Mouse (Mus musculus) urinary bladder, adult 2 months (tissue): ENCODE results near the gene Dhx58. TPM values are rescaled to one million over a fixed set of nuclear protein-coding genes. Genes with fewer than 3 reads are reported as not detected.

Experiments
- DNase-seq: peaks from one replicate; pipeline ENCODE4 v3.0.0; 2022; ENCODE audit warnings: low spot score
- polyA plus RNA-seq: library from polyadenylated mRNA; depleted of rRNA; stranded (reverse); fragments of >200 nt; gene quantifications from 2 replicates; pipeline ENCODE4 v1.2.3, GENCODE M21; 2012; rRNA removed

Gene Dhx58
- 5.6 and 6.5 TPM in 2 replicates for polyA plus RNA-seq

GRCm38 (mm10) chr11:100703851-100704531 lies at the start of gene Dhx58:
Gene Dhx58, minus strand, starts transcription at chr11:100704271.
- DNase-seq, result no peak

GRCm38 (mm10) chr11:100752294-100752693 lies 48.2 kb upstream of the Dhx58 start:
- no peak for DNase-seq

DNA sequence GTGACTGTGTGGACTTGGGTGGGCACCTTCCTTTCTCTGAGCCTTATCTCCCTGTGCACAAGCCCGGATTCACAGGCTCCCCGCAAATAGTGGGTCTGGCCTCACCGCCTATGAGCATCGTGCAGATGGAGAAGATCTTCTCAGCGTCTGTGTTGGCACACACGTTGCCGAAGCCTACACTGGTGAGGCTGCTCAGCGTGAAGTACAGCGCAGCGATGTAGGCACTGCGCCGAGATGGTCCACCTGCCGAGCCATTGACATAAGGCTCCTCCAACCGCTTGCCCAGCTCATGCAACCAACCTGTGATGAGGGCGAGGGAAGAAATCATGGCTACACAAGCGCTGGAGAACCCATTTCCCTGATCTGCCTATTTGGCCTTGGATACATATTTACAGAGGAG lies 46.1 kb upstream of the Dhx58 start:
- no peak for DNase-seq

- DNase-seq, result no peak
These were observed 45.4 kb upstream of the Dhx58 start for GRCm38 (mm10) chr11:100749469-100749868.

GRCm38 (mm10) chr11:100748620-100749019 lies 44.5 kb upstream of the Dhx58 start:
- DNase-seq, result no peak

GRCm38 (mm10) chr11:100747114-100747513 lies 43.0 kb upstream of the Dhx58 start:
- no peak for DNase-seq

- DNase-seq, result no peak
These were observed 42.5 kb upstream of the Dhx58 start for GRCm38 (mm10) chr11:100746546-100746945.

DNA sequence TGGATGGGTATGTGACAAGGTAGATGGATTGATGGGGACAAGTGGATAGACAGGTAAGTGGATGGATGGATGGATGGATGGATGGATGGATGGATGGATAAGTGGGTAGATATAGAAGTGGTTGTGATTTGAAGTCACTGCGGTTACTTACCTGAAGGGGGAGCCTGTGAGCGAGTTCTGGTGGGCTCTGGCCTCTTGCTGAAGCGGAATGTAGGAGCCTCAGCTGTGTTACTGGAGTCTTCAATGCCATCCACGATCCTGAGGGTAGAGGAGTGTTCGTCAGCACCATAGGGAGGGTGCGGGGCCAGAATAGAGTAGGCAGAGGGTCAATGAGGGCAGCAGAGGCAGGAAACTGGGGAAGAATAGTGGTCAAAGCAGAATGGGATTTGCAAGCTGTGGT lies 41.0 kb upstream of the Dhx58 start:
- DNase-seq, result no peak

- no peak for DNase-seq
These were observed 37.3 kb upstream of the Dhx58 start for GRCm38 (mm10) chr11:100741348-100741747.

DNA sequence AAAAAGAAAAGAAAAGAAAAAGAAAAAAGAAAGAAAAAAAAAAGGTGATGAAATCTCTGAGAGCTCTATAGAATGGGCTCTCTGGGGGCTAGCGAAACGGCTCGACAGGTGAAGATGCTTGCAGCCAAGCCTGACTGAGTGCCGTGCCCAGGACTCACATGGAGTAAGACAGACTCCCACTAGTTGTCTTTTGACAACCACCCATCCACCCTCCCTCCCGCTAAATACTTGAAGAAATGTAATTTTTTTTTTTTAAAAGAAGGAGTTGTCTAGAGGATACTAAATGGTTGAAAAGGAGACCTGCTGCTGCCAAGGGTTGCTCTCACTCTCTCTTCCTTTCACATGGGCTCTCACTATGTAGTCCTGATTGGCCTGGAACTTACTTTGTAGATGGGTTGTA lies 34.7 kb upstream of the Dhx58 start:
- no peak for DNase-seq

- DNase-seq, result peak; percentile 88
These were observed 34.1 kb upstream of the Dhx58 start, which contains the start of gene Rab5c for GRCm38 (mm10) chr11:100738066-100738604. Gene Rab5c, minus strand, starts transcription at chr11:100738215.

DNA sequence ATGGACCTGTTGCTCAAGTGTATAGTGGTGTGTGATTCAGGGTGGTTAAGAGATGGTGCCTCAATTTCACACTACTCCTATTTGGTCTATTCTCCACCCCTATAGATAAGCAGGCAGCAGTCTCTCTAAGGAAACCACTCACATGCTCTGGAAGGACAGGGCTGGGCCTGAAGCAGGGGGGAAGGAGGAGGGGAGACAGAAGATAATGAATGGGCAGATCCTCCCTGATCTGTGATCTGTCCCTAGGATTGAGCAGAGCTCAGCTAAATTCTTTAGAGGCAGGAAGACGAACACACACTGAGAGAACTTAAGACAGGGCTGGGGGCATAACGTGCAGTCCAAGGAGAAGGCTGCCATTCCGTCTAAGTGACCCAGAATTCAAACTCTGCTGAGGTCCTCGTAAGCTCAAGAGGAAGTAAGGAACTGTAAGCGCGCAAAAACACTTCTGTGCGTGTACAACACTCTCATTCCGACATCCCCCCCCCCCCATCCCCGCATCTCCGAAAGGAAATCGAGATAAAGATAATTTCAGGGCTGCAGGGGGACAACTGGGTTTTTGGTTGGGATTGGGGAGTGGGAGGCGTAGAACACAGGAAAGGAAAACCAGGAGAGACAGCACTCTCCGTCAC lies 33.1 kb upstream of the Dhx58 start:
- no peak for DNase-seq

DNA sequence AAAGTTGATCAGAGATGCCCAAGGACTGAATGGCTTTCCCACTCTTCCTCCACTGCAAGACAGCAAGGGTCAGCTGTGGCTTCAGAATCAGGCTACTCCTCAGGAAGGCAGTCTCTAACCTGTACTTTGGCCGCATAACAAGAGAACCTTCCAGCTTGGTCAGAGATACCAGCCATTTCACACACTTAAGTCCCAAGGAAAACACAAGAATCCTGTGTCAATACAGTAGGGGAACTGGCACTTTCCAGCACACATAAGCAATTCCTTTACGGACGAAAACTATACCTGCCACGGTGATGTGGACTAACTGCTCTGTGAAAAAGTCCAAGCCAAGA lies 32.6 kb upstream of the Dhx58 start:
- no peak for DNase-seq

DNA sequence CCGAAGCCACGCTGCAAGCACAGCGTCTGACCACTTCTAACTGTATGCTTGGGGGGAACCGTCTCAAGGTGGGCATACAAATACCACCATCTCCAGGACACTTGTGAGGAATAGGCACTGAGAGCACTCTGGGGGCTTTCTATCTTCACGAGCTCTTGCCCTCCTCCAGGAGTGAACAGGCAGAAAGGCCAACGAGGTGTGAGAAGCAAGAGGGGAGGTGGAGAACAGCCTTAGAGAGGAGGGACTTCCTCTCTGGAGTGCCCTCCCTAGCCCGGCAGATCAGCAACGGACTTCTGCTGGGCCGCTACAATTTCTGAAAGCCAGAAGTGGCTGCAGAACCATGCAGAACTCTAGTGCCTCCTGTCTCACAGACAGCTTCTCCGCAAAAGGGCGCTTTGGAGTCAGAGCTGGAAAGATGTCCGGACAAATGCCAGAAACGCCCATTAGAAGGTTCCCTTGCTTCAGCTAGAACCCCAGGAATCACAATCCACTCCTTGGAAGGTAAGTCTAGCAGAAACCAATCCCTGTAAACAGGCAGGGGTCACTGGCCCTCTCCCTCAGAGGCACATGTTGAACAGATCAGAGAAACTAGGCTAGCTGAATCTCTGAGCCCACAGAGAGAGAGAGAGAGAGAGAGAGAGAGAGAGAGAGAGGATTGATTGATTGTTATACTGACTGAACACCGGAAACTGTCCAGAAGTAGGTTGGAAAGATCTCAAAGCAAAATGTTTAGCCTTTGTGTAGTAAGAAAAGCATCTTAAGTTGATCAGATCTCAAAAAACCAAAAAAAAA lies 32.1 kb upstream of the Dhx58 start:
- DNase-seq, result no peak

DNA sequence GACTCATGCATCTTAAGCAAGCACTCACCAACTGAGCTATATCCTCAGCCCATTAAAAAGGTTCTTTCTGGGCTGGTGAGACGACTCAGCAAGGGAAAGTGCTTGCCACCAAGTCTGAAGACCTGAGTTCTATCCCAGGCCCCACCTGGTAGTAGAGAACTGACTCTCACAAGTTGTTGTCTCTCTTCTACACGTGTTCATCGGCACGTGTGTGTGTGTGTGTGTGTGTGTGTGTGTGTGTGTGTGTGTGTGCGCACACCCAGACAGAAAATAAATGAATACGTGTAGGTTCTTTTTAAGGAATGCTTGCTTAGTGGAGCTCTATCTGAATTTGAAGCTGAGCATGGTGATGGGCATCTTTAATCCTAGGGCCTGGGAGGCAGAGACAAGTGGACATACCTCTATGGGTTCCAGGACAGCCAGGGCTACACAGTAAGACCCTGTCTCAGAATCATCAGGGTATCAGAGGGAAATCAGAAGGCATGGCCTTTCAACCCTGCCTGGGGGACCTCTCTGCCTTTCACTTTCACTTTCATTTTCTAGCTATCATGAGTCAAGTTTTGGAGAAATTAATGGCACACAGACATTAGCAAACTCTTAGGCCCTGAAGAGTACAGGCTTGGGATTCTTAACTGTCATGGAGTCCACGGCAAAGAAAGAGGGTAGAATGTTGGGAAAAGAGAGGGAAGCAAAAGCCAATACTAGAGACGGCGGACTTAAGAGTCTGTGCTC lies 31.2 kb upstream of the Dhx58 start:
- no peak for DNase-seq

GRCm38 (mm10) chr11:100730477-100731205 lies 26.6 kb upstream of the Dhx58 start:
- no peak for DNase-seq

DNA sequence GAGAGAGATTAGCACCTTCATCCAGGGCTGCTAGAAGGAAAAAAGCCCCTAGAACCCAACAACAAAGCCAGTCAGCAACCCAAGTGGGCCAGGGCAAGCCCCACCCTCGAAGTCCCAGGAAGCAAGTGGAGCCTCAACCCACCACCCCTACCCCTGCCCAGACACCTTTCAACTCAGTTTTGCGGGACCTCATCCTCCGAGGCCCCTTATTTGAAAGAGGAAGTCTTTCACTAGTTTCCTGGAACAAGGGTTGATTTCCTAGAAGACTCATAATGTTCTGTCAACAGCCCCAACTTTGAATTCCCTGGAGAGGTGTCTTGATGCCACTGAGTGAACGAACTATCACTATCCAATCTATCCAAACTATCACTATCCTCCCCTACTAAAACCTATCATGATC lies 25.9 kb upstream of the Dhx58 start:
- DNase-seq, result no peak

DNA sequence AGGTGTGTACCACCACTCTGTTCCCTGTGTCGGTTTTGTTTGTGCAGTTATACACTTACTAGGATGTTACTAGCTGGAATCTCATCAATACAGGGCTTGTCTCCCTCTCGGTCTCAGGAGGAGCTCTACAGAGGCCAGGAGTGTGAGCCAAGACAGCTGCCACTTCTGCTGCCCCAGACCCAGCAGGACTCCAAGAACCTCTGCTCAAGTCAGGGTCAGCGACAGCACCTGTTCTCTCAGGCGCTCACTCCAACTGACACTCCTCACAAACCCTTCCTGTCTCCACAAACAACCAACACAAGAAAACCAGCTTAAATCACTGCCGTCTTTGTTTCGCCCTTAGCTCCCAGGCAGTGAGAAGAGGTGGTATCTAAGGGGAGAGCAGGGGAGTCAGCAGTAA lies 24.5 kb upstream of the Dhx58 start:
- DNase-seq, result no peak

DNA sequence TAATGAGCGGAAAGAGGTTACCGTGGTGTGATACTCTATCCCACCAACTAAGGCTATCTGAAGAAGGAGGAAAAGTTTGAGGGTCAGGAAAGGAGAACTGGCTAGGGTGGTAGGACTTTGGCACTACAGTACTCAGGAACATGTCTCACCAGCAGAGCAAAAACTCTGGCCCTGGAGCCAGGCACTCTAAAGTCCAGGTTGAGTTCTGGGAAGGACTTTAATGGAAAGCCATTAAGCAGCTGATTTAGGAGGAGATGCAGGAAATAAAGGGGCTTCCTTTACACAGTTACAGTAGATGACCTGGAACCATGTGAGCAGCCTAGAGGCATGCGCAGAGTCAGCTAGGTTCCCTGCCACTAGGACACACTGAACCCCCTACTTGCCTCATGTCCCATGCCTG lies 23.1 kb upstream of the Dhx58 start:
- DNase-seq, result no peak

- no peak for DNase-seq
These were observed 20.9 kb upstream of the Dhx58 start for GRCm38 (mm10) chr11:100724919-100725512.

DNA sequence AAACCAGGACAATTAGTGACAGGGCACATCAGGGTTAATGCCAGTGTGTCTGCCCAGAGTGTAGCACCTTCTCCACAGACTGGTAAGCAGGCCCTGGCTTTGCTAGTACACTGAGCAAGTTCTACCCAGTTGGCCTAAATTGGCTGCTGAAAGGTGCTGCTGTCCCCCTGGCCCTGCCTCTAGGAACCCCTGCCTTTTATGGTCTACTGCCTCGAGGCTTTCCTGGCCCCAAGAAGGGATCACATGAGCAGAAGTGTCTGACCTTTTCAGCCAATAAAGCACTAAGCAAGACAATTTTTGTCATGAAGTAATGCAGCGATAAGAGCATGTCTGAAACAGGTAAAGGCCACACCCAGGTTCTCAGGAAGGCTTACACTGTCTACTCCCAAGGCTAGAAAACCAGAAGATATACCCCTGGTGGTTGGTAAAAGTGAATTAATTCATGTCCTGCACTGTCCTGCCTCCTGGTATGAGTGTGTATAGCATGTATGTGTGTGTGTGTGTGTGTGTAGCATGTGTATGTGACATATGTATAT lies 18.5 kb upstream of the Dhx58 start:
- DNase-seq, result no peak
